Mouse (Mus musculus): ENCODE measurements at regions not wholly inside any gene's neighbourhood (a gene's known extent, or its start where the extent isn't known, plus 50 kb on each side); places are given as distances from the start of the nearest gene placed in this dataset.

- Histone ChIP-seq H3K36me3 (ENCODE audit: control insufficient read depth, insufficient read depth, low read length) (no peaks in the 10 kb centered on the region), H3K27ac (replicated peaks) (no peak overlapping the region; the same call in 1 of the 2 replicates), H3K4me3 (ENCODE audit: low read depth, low read length) (no peak overlapping the region), H3K9me3 (ENCODE audit: control insufficient read depth, low read length) (no peaks in the 10 kb centered on the region), H3K9ac (ENCODE audit: low read length) (peak overlapping the region; percentile 14; the same call in 1 of the 2 replicates), H3K27me3 (ENCODE audit: control insufficient read depth, insufficient read depth, low read length) (no peaks in the 10 kb centered on the region), H3K4me2 (replicated peaks; ENCODE audit: low read depth) (0 out of 2 replicates have a peak overlapping the region, but pooled peaks have one; percentile 5), H3K4me1 (replicated peaks; ENCODE audit: control insufficient read depth, insufficient read depth) (peaks cover 6% of the 10 kb centered on the region; the same call in 1 of the 2 replicates)
- TF ChIP-seq CTCF (IDR thresholded peaks at IDR 0.05; ENCODE audit: low read depth) (no peak), EP300 (optimal IDR thresholded peaks at IDR 0.05) (no peak)
- ATAC-seq (ENCODE audit: low FRiP score, low TSS enrichment) (peak; percentile 80), DNase-seq (ENCODE audit: low spot score) (peak; percentile 76)
- 38% methylated on average over 12 of the region's 12 CpGs for WGBS
Measured at GRCm38 (mm10) chr13:44622661-44623355, 106.5 kb upstream of the Jarid2 start.

- H3K36me3 ChIP-seq (ENCODE audit: control insufficient read depth, insufficient read depth, low read length): no peaks in the 10 kb centered on the region
- H3K27me3 ChIP-seq (ENCODE audit: control insufficient read depth, insufficient read depth, low read length): no peaks in the 10 kb centered on the region
- ATAC-seq (ENCODE audit: low FRiP score, low TSS enrichment) (no peak), DNase-seq (ENCODE audit: low spot score) (no peak)
- no peak overlapping the region for H3K4me3 ChIP-seq (ENCODE audit: low read depth, low read length)
- no peaks in the 10 kb centered on the region for H3K9me3 ChIP-seq (ENCODE audit: control insufficient read depth, low read length)
- H3K4me2 ChIP-seq (replicated peaks; ENCODE audit: low read depth): no peak overlapping the region
- no peak overlapping the region for H3K27ac ChIP-seq (replicated peaks)
- 63% methylated on average over 13 of the region's 13 CpGs for WGBS
- TF ChIP-seq EP300 (optimal IDR thresholded peaks at IDR 0.05) (no peak), CTCF (IDR thresholded peaks at IDR 0.05; ENCODE audit: low read depth) (no peak)
- H3K9ac ChIP-seq (ENCODE audit: low read length): no peak overlapping the region
- H3K4me1 ChIP-seq (replicated peaks; ENCODE audit: control insufficient read depth, insufficient read depth): peaks cover 6% of the 10 kb centered on the region; the same call in 1 of the 2 replicates
Measured at GRCm38 (mm10) chr13:44624716-44625115, 104.6 kb upstream of the Jarid2 start.

GRCm38 (mm10) chr13:44625792-44626191, 103.5 kb upstream of the Jarid2 start:
- Histone ChIP-seq H3K9ac (ENCODE audit: low read length) (no peak overlapping the region), H3K4me1 (replicated peaks; ENCODE audit: control insufficient read depth, insufficient read depth) (peaks cover 6% of the 10 kb centered on the region; the same call in 1 of the 2 replicates), H3K9me3 (ENCODE audit: control insufficient read depth, low read length) (no peaks in the 10 kb centered on the region), H3K4me3 (ENCODE audit: low read depth, low read length) (no peak overlapping the region), H3K36me3 (ENCODE audit: control insufficient read depth, insufficient read depth, low read length) (no peaks in the 10 kb centered on the region), H3K27me3 (ENCODE audit: control insufficient read depth, insufficient read depth, low read length) (no peaks in the 10 kb centered on the region), H3K4me2 (replicated peaks; ENCODE audit: low read depth) (no peak overlapping the region), H3K27ac (replicated peaks) (no peak overlapping the region)
- TF ChIP-seq EP300 (optimal IDR thresholded peaks at IDR 0.05): no peak
- TF ChIP-seq CTCF (IDR thresholded peaks at IDR 0.05; ENCODE audit: low read depth): no peak
- ATAC-seq (ENCODE audit: low FRiP score, low TSS enrichment): no peak
- no peak for DNase-seq (ENCODE audit: low spot score)
- 66% methylated on average over 7 of the region's 7 CpGs for WGBS

GRCm38 (mm10) chr13:44626806-44627205, 102.5 kb upstream of the Jarid2 start:
- no peak for DNase-seq (ENCODE audit: low spot score)
- Histone ChIP-seq H3K4me3 (ENCODE audit: low read depth, low read length) (no peak overlapping the region), H3K9me3 (ENCODE audit: control insufficient read depth, low read length) (no peaks in the 10 kb centered on the region), H3K4me1 (replicated peaks; ENCODE audit: control insufficient read depth, insufficient read depth) (peaks cover 6% of the 10 kb centered on the region; the same call in 1 of the 2 replicates), H3K36me3 (ENCODE audit: control insufficient read depth, insufficient read depth, low read length) (no peaks in the 10 kb centered on the region), H3K9ac (ENCODE audit: low read length) (no peak overlapping the region), H3K4me2 (replicated peaks; ENCODE audit: low read depth) (no peak overlapping the region), H3K27ac (replicated peaks) (no peak overlapping the region), H3K27me3 (ENCODE audit: control insufficient read depth, insufficient read depth, low read length) (no peaks in the 10 kb centered on the region)
- no peak for TF ChIP-seq CTCF (IDR thresholded peaks at IDR 0.05; ENCODE audit: low read depth)
- TF ChIP-seq EP300 (optimal IDR thresholded peaks at IDR 0.05): no peak
- ATAC-seq (ENCODE audit: low FRiP score, low TSS enrichment): no peak
- 35% methylated on average over 11 of the region's 11 CpGs for WGBS

- no peak for ATAC-seq (ENCODE audit: low FRiP score, low TSS enrichment)
- H3K9me3 ChIP-seq (ENCODE audit: control insufficient read depth, low read length): no peaks in the 10 kb centered on the region
- H3K4me2 ChIP-seq (replicated peaks; ENCODE audit: low read depth): no peak overlapping the region
- no peaks in the 10 kb centered on the region for H3K36me3 ChIP-seq (ENCODE audit: control insufficient read depth, insufficient read depth, low read length)
- H3K27me3 ChIP-seq (ENCODE audit: control insufficient read depth, insufficient read depth, low read length): no peaks in the 10 kb centered on the region
- no peak overlapping the region for H3K9ac ChIP-seq (ENCODE audit: low read length)
- no peaks in the 10 kb centered on the region for H3K4me1 ChIP-seq (replicated peaks; ENCODE audit: control insufficient read depth, insufficient read depth)
- H3K27ac ChIP-seq (replicated peaks): no peak overlapping the region
- no peak overlapping the region for H3K4me3 ChIP-seq (ENCODE audit: low read depth, low read length)
- whole genome bisulfite sequencing: 58% methylated on average over 6 of the region's 6 CpGs
- TF ChIP-seq EP300 (optimal IDR thresholded peaks at IDR 0.05): no peak
- no peak for TF ChIP-seq CTCF (IDR thresholded peaks at IDR 0.05; ENCODE audit: low read depth)
- no peak for DNase-seq (ENCODE audit: low spot score)
Measured at GRCm38 (mm10) chr13:44630061-44630460, 99.2 kb upstream of the Jarid2 start.

- Histone ChIP-seq H3K27ac (replicated peaks) (no peak overlapping the region), H3K4me3 (ENCODE audit: low read depth, low read length) (no peak overlapping the region), H3K9ac (ENCODE audit: low read length) (no peak overlapping the region), H3K27me3 (ENCODE audit: control insufficient read depth, insufficient read depth, low read length) (no peaks in the 10 kb centered on the region), H3K36me3 (ENCODE audit: control insufficient read depth, insufficient read depth, low read length) (no peaks in the 10 kb centered on the region), H3K4me1 (replicated peaks; ENCODE audit: control insufficient read depth, insufficient read depth) (no peaks in the 10 kb centered on the region), H3K9me3 (ENCODE audit: control insufficient read depth, low read length) (no peaks in the 10 kb centered on the region), H3K4me2 (replicated peaks; ENCODE audit: low read depth) (no peak overlapping the region)
- ATAC-seq (ENCODE audit: low FRiP score, low TSS enrichment) (no peak), DNase-seq (ENCODE audit: low spot score) (no peak)
- 27% methylated on average over 11 of the region's 11 CpGs for WGBS
- no peak for TF ChIP-seq EP300 (optimal IDR thresholded peaks at IDR 0.05)
- no peak for TF ChIP-seq CTCF (IDR thresholded peaks at IDR 0.05; ENCODE audit: low read depth)
Measured at GRCm38 (mm10) chr13:44634616-44635015, 94.7 kb upstream of the Jarid2 start.

Data from stomach, postnatal 0 days (tissue).